Mouse (Mus musculus) adrenal gland, adult 18-20 months (tissue): Measurements from ENCODE around the gene Tmub2. TPM values are rescaled to one million over a fixed set of nuclear protein-coding genes. Genes with fewer than 3 reads are reported as not detected.

Experiments
- DNase-seq, 2 experiments: peaks; one replicate each; pipeline ENCODE4 v3.0.0; 2021 to 2022; ENCODE audit warnings: low spot score in 2 of 2
- total RNA-seq, 2 experiments: library from RNA; stranded (reverse); gene quantifications; 1 replicate in 1 of 2; 2 replicates in 1 of 2; pipeline ENCODE4 v1.2.3; 2021

Tmub2 gene
- total RNA-seq, 2 experiments from 2014 or later, result 43.3 to 55.3 TPM

- DNase-seq, result no peak
These were observed 37.2 kb downstream of the Tmub2 start for GRCm38 (mm10) chr11:102321931-102322330.

GRCm38 (mm10) chr11:102323516-102323915 lies 38.8 kb downstream of the Tmub2 start:
- DNase-seq, result no peak

GRCm38 (mm10) chr11:102327250-102327649 lies 42.5 kb downstream of the Tmub2 start:
- DNase-seq, result no peak

GRCm38 (mm10) chr11:102327839-102328238 lies 43.1 kb downstream of the Tmub2 start:
- no peak for DNase-seq

GRCm38 (mm10) chr11:102329518-102329917 lies 44.8 kb downstream of the Tmub2 start:
- no peak for DNase-seq

- no peak for DNase-seq
These were observed 45.3 kb downstream of the Tmub2 start for GRCm38 (mm10) chr11:102330039-102330438.

- DNase-seq, result no peak
These were observed 47.1 kb downstream of the Tmub2 start for GRCm38 (mm10) chr11:102331806-102332205.

- no peak for DNase-seq
These were observed 48.3 kb downstream of the Tmub2 start for GRCm38 (mm10) chr11:102333061-102333460.

GRCm38 (mm10) chr11:102334010-102334409 lies 49.3 kb downstream of the Tmub2 start:
- DNase-seq, result no peak

- DNase-seq, result no peak
These were observed 50.4 kb downstream of the Tmub2 start for GRCm38 (mm10) chr11:102334973-102335700.

GRCm38 (mm10) chr11:102336191-102336590 lies 51.5 kb downstream of the Tmub2 start:
- no peak for DNase-seq

GRCm38 (mm10) chr11:102337921-102338320 lies 53.2 kb downstream of the Tmub2 start:
- DNase-seq, result no peak

GRCm38 (mm10) chr11:102338561-102338960 lies 53.8 kb downstream of the Tmub2 start:
- peak; percentile 59 to 67 for DNase-seq

Other genes with a start within 250 kb of the Tmub2 start
- 10 to 100 TPM; 32.4 to 33.4 TPM for gene Cd300lg, start 243.4 kb upstream of the Tmub2 start, total RNA-seq
- 10 to 100 TPM in 1 of 2 experiments, 1 to 10 TPM in 1; 8.8 to 13.0 TPM for gene Mpp2, start 196.4 kb upstream of the Tmub2 start, total RNA-seq
- not detected for gene Ppy, start 183.6 kb upstream of the Tmub2 start, total RNA-seq
- not detected for gene Pyy, start 177.1 kb upstream of the Tmub2 start, total RNA-seq
- gene Nags, start 139.4 kb upstream of the Tmub2 start, total RNA-seq, result under 1 TPM in 1 of 2 experiments, not detected in 1; 0.77 TPM
- 10 to 100 TPM; 12.0 to 13.6 TPM for gene Tmem101, start 128.5 kb upstream of the Tmub2 start, total RNA-seq
- 100 to 1,000 TPM in 1 of 2 experiments, 10 to 100 TPM in 1; 83.9 to 102 TPM for gene Lsm12, start 99.6 kb upstream of the Tmub2 start, total RNA-seq
- gene G6pc3, start 95.3 kb upstream of the Tmub2 start, total RNA-seq, result 100 to 1,000 TPM; 121 to 128 TPM
- 100 to 1,000 TPM in 1 of 2 experiments, 10 to 100 TPM in 1; 79.1 to 115 TPM for gene Hdac5, start 54.8 kb upstream of the Tmub2 start, total RNA-seq
- gene BC030867, start 36.0 kb upstream of the Tmub2 start, total RNA-seq, result under 1 TPM in 1 of 2 experiments, not detected in 1; 0.46 TPM
- under 1 TPM; 0.30 to 0.61 TPM for gene Asb16, start 16.2 kb upstream of the Tmub2 start, total RNA-seq
- 10 to 100 TPM; 44.3 to 53.4 TPM for gene Atxn7l3, start 11.7 kb downstream of the Tmub2 start, total RNA-seq
- 100 to 1,000 TPM in 1 of 2 experiments, 10 to 100 TPM in 1; 93.7 to 117 TPM for gene Ubtf, start 34.8 kb downstream of the Tmub2 start, total RNA-seq
- under 1 TPM; 0.23 to 0.80 TPM for gene Slc4a1, start 81.3 kb downstream of the Tmub2 start, total RNA-seq
- 10 to 100 TPM; 40.0 to 45.9 TPM for gene Rundc3a, start 108.5 kb downstream of the Tmub2 start, total RNA-seq
- 100 to 1,000 TPM; 461 to 466 TPM for gene Slc25a39, start 123.0 kb downstream of the Tmub2 start, total RNA-seq
- 100 to 1,000 TPM; 156 to 181 TPM for gene Grn, start 145.4 kb downstream of the Tmub2 start, total RNA-seq
- 1 to 10 TPM; 3.4 to 3.5 TPM for gene Fam171a2, start 162.8 kb downstream of the Tmub2 start, total RNA-seq
- 1 to 10 TPM; 3.4 to 3.6 TPM for gene Itga2b, start 185.2 kb downstream of the Tmub2 start, total RNA-seq